Mouse (Mus musculus) lung, embryonic 15.5 days (tissue): ENCODE results near the gene Ywhab. TPM values are rescaled to one million over a fixed set of nuclear protein-coding genes. Genes with fewer than 3 reads are reported as not detected.
A peak's percentile ranks its signal among the peaks of the same experiment; 100 is the strongest.

Experiments
- ATAC-seq: fragments of 200-750 bp; cut with Nextera tagmentation; 2 replicates; pipeline ENCODE4 v1.8.0; 2017; ENCODE audit warnings: moderate number of reproducible peaks, borderline replicate concordance; ENCODE audit not compliant: low FRiP score, low TSS enrichment; ENCODE audit errors: extremely low read depth
- H3K27ac ChIP-seq: fragments of 300-500 bp; sonication (generic); 2 replicates; pipeline ENCODE4 v1.5.1; 2015; ENCODE audit warnings: moderate library complexity, mild to moderate bottlenecking, inconsistent platforms
- H3K27me3 ChIP-seq: fragments of 300-500 bp; sonication (generic); 2 replicates; pipeline ENCODE4 v1.6.1; 2015; ENCODE audit warnings: inconsistent platforms
- H3K36me3 ChIP-seq: fragments of 300-500 bp; sonication (generic); 2 replicates; pipeline ENCODE4 v1.6.1; 2015; ENCODE audit warnings: inconsistent platforms
- H3K4me1 ChIP-seq: fragments of 300-500 bp; sonication (generic); 2 replicates; pipeline ENCODE4 v1.6.1; 2015; ENCODE audit warnings: inconsistent platforms
- H3K4me2 ChIP-seq: fragments of 300-500 bp; sonication (generic); 2 replicates; pipeline ENCODE4 v1.6.1; 2015; ENCODE audit warnings: inconsistent platforms, mild to moderate bottlenecking, moderate library complexity
- H3K4me3 ChIP-seq: fragments of 300-500 bp; sonication (generic); 2 replicates; pipeline ENCODE4 v1.5.1; 2015; ENCODE audit warnings: mild to moderate bottlenecking, inconsistent platforms
- H3K9ac ChIP-seq: fragments of 300-500 bp; sonication (generic); 2 replicates; pipeline ENCODE4 v1.6.1; 2015; ENCODE audit warnings: inconsistent platforms
- H3K9me3 ChIP-seq: fragments of 300-500 bp; sonication (generic); 2 replicates; pipeline ENCODE4 v1.6.1; 2016; ENCODE audit warnings: inconsistent platforms
- WGBS: fragments of 180-500 bp; shearing (Covaris S2); methylation state at CpG from one replicate; pipeline ENCODE4 v1.1.7; 2015; 5-methylcytosine and 5-hydroxymethylcytosine counted together
- polyA plus RNA-seq: library from polyadenylated mRNA; unstranded; fragments of >200 nt; fragmentation: Nextera tagmentation; extraction: Ambion mirVana; gene quantifications from 2 replicates; pipeline ENCODE4 v1.2.1, GENCODE M21; 2015

Gene Ywhab
- polyA plus RNA-seq: 329 and 333 TPM in 2 replicates

- H3K9me3 ChIP-seq: no peaks in the 10 kb centered on the region
- peak within 1 kb of the TSS; percentile 99 for H3K4me3 ChIP-seq
- H3K27me3 ChIP-seq: no peaks in the 10 kb centered on the region
- H3K9ac ChIP-seq: peak within 1 kb of the TSS; percentile 97
- no peak for ATAC-seq
- peak within 1 kb of the TSS; percentile 71 for H3K4me2 ChIP-seq
- WGBS: under 1% methylated on average over 14 of the region's 14 CpGs
- peaks cover 24% of the 10 kb centered on the region for H3K4me1 ChIP-seq
- peak within 1 kb of the TSS; percentile 97 for H3K27ac ChIP-seq
- peaks cover 14% of the 10 kb centered on the region for H3K36me3 ChIP-seq
Measured at GRCm38 (mm10) chr2:163994654-163994976, at the start of gene Ywhab. TSS of gene Ywhab (plus strand) at chr2:163994960.

- no peaks in the 10 kb centered on the region for H3K9me3 ChIP-seq
- no peaks in the 10 kb centered on the region for H3K36me3 ChIP-seq
- no peaks in the 10 kb centered on the region for H3K4me1 ChIP-seq
- no peak overlapping the region for H3K27ac ChIP-seq
- no peak overlapping the region for H3K9ac ChIP-seq
- no peak overlapping the region for H3K4me3 ChIP-seq
- H3K4me2 ChIP-seq: no peak overlapping the region
- 70% methylated on average over 15 of the region's 15 CpGs for WGBS
- ATAC-seq: no peak
- no peaks in the 10 kb centered on the region for H3K27me3 ChIP-seq
Measured at GRCm38 (mm10) chr2:163946221-163946620, 48.5 kb upstream of the Ywhab start.

- H3K9me3 ChIP-seq: no peaks in the 10 kb centered on the region
- no peak overlapping the region for H3K27ac ChIP-seq
- H3K27me3 ChIP-seq: no peaks in the 10 kb centered on the region
- no peaks in the 10 kb centered on the region for H3K36me3 ChIP-seq
- H3K4me3 ChIP-seq: no peak overlapping the region
- no peaks in the 10 kb centered on the region for H3K4me1 ChIP-seq
- H3K4me2 ChIP-seq: no peak overlapping the region
- ATAC-seq: no peak
- H3K9ac ChIP-seq: no peak overlapping the region
- 70% methylated on average over 7 of the region's 7 CpGs for WGBS
Measured at GRCm38 (mm10) chr2:163947976-163948375, 46.8 kb upstream of the Ywhab start.

- no peak overlapping the region for H3K4me2 ChIP-seq
- no peaks in the 10 kb centered on the region for H3K36me3 ChIP-seq
- H3K27me3 ChIP-seq: no peaks in the 10 kb centered on the region
- WGBS: 22% methylated on average over 4 of the region's 4 CpGs
- H3K9ac ChIP-seq: no peak overlapping the region
- no peak overlapping the region for H3K4me3 ChIP-seq
- H3K9me3 ChIP-seq: no peaks in the 10 kb centered on the region
- H3K4me1 ChIP-seq: no peaks in the 10 kb centered on the region
- 0 out of 2 replicates have a peak, but pooled peaks have one; percentile 14 for ATAC-seq
- no peak overlapping the region for H3K27ac ChIP-seq
Measured at GRCm38 (mm10) chr2:163951770-163952169, 43.0 kb upstream of the Ywhab start.

GRCm38 (mm10) chr2:163953622-163954310 lies 41.0 kb upstream of the Ywhab start:
- Histone ChIP-seq H3K27ac (no peak overlapping the region), H3K4me3 (no peak overlapping the region)

GRCm38 (mm10) chr2:163964606-163965560 lies 29.9 kb upstream of the Ywhab start:
- Histone ChIP-seq H3K9me3 (no peaks in the 10 kb centered on the region), H3K27ac (peak overlapping the region; percentile 39), H3K36me3 (no peaks in the 10 kb centered on the region), H3K4me3 (no peak overlapping the region), H3K27me3 (no peaks in the 10 kb centered on the region), H3K9ac (no peak overlapping the region), H3K4me1 (peaks cover 13% of the 10 kb centered on the region), H3K4me2 (no peak overlapping the region; the same call in 1 of the 2 replicates)
- peak; percentile 86 for ATAC-seq
- WGBS: 48% methylated on average over 19 of the region's 19 CpGs

More at GRCm38 (mm10) chr2:163953622-163954310, 41.0 kb upstream of the Ywhab start:
- 59% methylated on average over 7 of the region's 7 CpGs for WGBS
- no peak for ATAC-seq
- H3K4me1 ChIP-seq: no peaks in the 10 kb centered on the region
- no peak overlapping the region for H3K9ac ChIP-seq
- no peaks in the 10 kb centered on the region for H3K9me3 ChIP-seq
- H3K4me2 ChIP-seq: no peak overlapping the region
- H3K36me3 ChIP-seq: no peaks in the 10 kb centered on the region
- H3K27me3 ChIP-seq: no peaks in the 10 kb centered on the region

- Histone ChIP-seq H3K27ac (no peak overlapping the region), H3K4me3 (no peak overlapping the region), H3K9ac (no peak overlapping the region), H3K4me1 (peaks cover 13% of the 10 kb centered on the region), H3K36me3 (no peaks in the 10 kb centered on the region), H3K9me3 (no peaks in the 10 kb centered on the region), H3K27me3 (no peaks in the 10 kb centered on the region), H3K4me2 (no peak overlapping the region)
- WGBS: 43% methylated on average over 7 of the region's 7 CpGs
- peak; percentile 46; the same call in 1 of the 2 replicates for ATAC-seq
Measured at GRCm38 (mm10) chr2:163965706-163966105, 29.1 kb upstream of the Ywhab start.

- Histone ChIP-seq H3K9me3 (no peaks in the 10 kb centered on the region), H3K27me3 (no peaks in the 10 kb centered on the region), H3K36me3 (no peaks in the 10 kb centered on the region), H3K4me1 (peaks cover 13% of the 10 kb centered on the region), H3K9ac (no peak overlapping the region), H3K27ac (no peak overlapping the region), H3K4me2 (no peak overlapping the region), H3K4me3 (no peak overlapping the region)
- WGBS: 3% methylated on average over 5 of the region's 5 CpGs
- ATAC-seq: no peak
Measured at GRCm38 (mm10) chr2:163968581-163968980, 26.2 kb upstream of the Ywhab start.

GRCm38 (mm10) chr2:163970326-163970725 lies 24.4 kb upstream of the Ywhab start:
- H3K36me3 ChIP-seq: no peaks in the 10 kb centered on the region
- no peak overlapping the region for H3K27ac ChIP-seq
- no peaks in the 10 kb centered on the region for H3K9me3 ChIP-seq
- H3K4me1 ChIP-seq: peaks cover 8% of the 10 kb centered on the region; the same call in 1 of the 2 replicates
- H3K27me3 ChIP-seq: no peaks in the 10 kb centered on the region
- 46% methylated on average over 3 of the region's 3 CpGs for WGBS
- H3K4me2 ChIP-seq: no peak overlapping the region
- H3K9ac ChIP-seq: no peak overlapping the region
- H3K4me3 ChIP-seq: no peak overlapping the region
- ATAC-seq: no peak

GRCm38 (mm10) chr2:163974056-163974455 lies 20.7 kb upstream of the Ywhab start:
- WGBS: 71% methylated on average over 2 of the region's 2 CpGs

GRCm38 (mm10) chr2:163976448-163976847 lies 18.3 kb upstream of the Ywhab start:
- WGBS: 81% methylated on average over 6 of the region's 7 CpGs
- Histone ChIP-seq H3K36me3 (no peaks in the 10 kb centered on the region), H3K4me1 (no peaks in the 10 kb centered on the region), H3K27ac (no peak overlapping the region), H3K9ac (no peak overlapping the region), H3K4me3 (no peak overlapping the region), H3K4me2 (no peak overlapping the region), H3K9me3 (no peaks in the 10 kb centered on the region), H3K27me3 (no peaks in the 10 kb centered on the region)
- ATAC-seq: no peak

More at GRCm38 (mm10) chr2:163974056-163974455, 20.7 kb upstream of the Ywhab start:
- no peaks in the 10 kb centered on the region for H3K27me3 ChIP-seq
- no peak overlapping the region for H3K9ac ChIP-seq
- no peak overlapping the region for H3K4me3 ChIP-seq
- no peak for ATAC-seq
- no peaks in the 10 kb centered on the region for H3K36me3 ChIP-seq
- no peaks in the 10 kb centered on the region for H3K9me3 ChIP-seq
- no peaks in the 10 kb centered on the region for H3K4me1 ChIP-seq
- no peak overlapping the region for H3K4me2 ChIP-seq
- H3K27ac ChIP-seq: no peak overlapping the region

GRCm38 (mm10) chr2:163987233-163987632 lies 7.5 kb upstream of the Ywhab start:
- Histone ChIP-seq H3K9me3 (no peaks in the 10 kb centered on the region), H3K36me3 (no peaks in the 10 kb centered on the region), H3K4me2 (no peak overlapping the region), H3K27ac (no peak overlapping the region), H3K4me3 (no peak overlapping the region), H3K27me3 (no peaks in the 10 kb centered on the region), H3K4me1 (no peaks in the 10 kb centered on the region), H3K9ac (no peak overlapping the region)
- no peak for ATAC-seq
- WGBS: 69% methylated on average over 8 of the region's 8 CpGs
